16 mouse cellular contexts compared by ENCODE assay signal in genomic region chr3:107841370-107841769, GRCm38 (mm10). TPM values are rescaled to one million over a fixed set of nuclear protein-coding genes. Genes with fewer than 3 reads are reported as not detected.
A peak's percentile ranks its signal among the peaks of the same experiment; 100 is the strongest.
DNase-seq lines count a peak whose midpoint lies in the region; ATAC-seq and TF ChIP-seq lines count a peak whose summit lies in the region.
"Had no signal": no experiment of that assay in that cellular context is flagged by ENCODE, and none has a peak within 500 bp of the region (broad histone marks: within the 10 kb centered on the region; RNA-seq: fewer than 3 reads in every experiment).

No protein-coding gene starts in this region.

- no peak for TF ChIP-seq CTCF in intestine, postnatal 0 days (IDR thresholded peaks at IDR 0.05; ENCODE audit: low read depth)

- peak; percentile 17 for DNase-seq in cerebellum, adult 9-10 months
- DNase-seq in cerebellum, adult 11 months = no peak
- peak; percentile 70 for DNase-seq in layer of hippocampus, adult 9-11 months
- DNase-seq in layer of hippocampus, adult 9-10 months (ENCODE audit: low spot score) = no peak
- peak; percentile 76 for DNase-seq in gastrocnemius, postnatal 10 days
- no peak for DNase-seq in limb, embryonic 10.5 days (ENCODE audit: low spot score)
- no peak for DNase-seq in midbrain, embryonic 11.5 days (ENCODE audit: low spot score, missing footprints)
- DNase-seq: forebrain, postnatal 0 days; liver, embryonic 13.5 days; right cerebral cortex, postnatal 14 days had no signal

- no peak overlapping the region for H3K4me3 ChIP-seq in limb, embryonic 10.5 days
- H3K4me3 ChIP-seq in midbrain, embryonic 11.5 days (ENCODE audit: low read depth, low read length) = no peak overlapping the region
- no peak overlapping the region for H3K4me3 ChIP-seq in intestine, postnatal 0 days (ENCODE audit: low read depth, low read length)
- H3K4me3 ChIP-seq: liver, embryonic 13.5 days had no signal

- no peak for ATAC-seq in midbrain, embryonic 11.5 days (ENCODE audit: low FRiP score)
- no peak for ATAC-seq in intestine, postnatal 0 days

- H3K27me3 ChIP-seq in limb, embryonic 10.5 days (ENCODE audit: low read depth, poor library complexity, severe bottlenecking) = no peaks in the 10 kb centered on the region
- H3K27me3 ChIP-seq in midbrain, embryonic 11.5 days (ENCODE audit: control insufficient read depth, insufficient read depth, low read length) = no peaks in the 10 kb centered on the region
- no peaks in the 10 kb centered on the region for H3K27me3 ChIP-seq in intestine, postnatal 0 days (replicated peaks; ENCODE audit: control insufficient read depth, insufficient read depth, low read length)

- H3K4me2 ChIP-seq in midbrain, embryonic 11.5 days = no peak overlapping the region
- H3K4me2 ChIP-seq in intestine, postnatal 0 days (replicated peaks; ENCODE audit: low read depth) = no peak overlapping the region
- H3K4me2 ChIP-seq: liver, embryonic 13.5 days had no signal

- H3K9me3 ChIP-seq in limb, embryonic 10.5 days (replicated peaks) = no peaks in the 10 kb centered on the region
- no peaks in the 10 kb centered on the region for H3K9me3 ChIP-seq in midbrain, embryonic 11.5 days (ENCODE audit: control insufficient read depth, low read length)
- H3K9me3 ChIP-seq in intestine, postnatal 0 days (ENCODE audit: control insufficient read depth) = no peaks in the 10 kb centered on the region
- H3K9me3 ChIP-seq: liver, embryonic 13.5 days; megakaryocyte, embryonic 14.5 days had no signal

- WGBS in limb, embryonic 10.5 days = 85% methylated on average over 7 of the region's 7 CpGs
- WGBS in midbrain, embryonic 11.5 days = 84% methylated on average over 7 of the region's 7 CpGs
- 70% methylated on average over 7 of the region's 7 CpGs for WGBS in intestine, postnatal 0 days

- peaks cover 17% of the 10 kb centered on the region for H3K4me1 ChIP-seq in limb, embryonic 10.5 days
- no peaks in the 10 kb centered on the region for H3K4me1 ChIP-seq in midbrain, embryonic 11.5 days (ENCODE audit: control insufficient read depth, insufficient read depth, low read length)
- H3K4me1 ChIP-seq in intestine, postnatal 0 days (replicated peaks; ENCODE audit: control insufficient read depth, insufficient read depth, low read length) = no peaks in the 10 kb centered on the region
- H3K4me1 ChIP-seq: liver, embryonic 13.5 days had no signal

- H3K36me3 ChIP-seq in limb, embryonic 10.5 days = no peaks in the 10 kb centered on the region
- no peaks in the 10 kb centered on the region for H3K36me3 ChIP-seq in midbrain, embryonic 11.5 days (ENCODE audit: control insufficient read depth, insufficient read depth, low read length)
- no peaks in the 10 kb centered on the region for H3K36me3 ChIP-seq in intestine, postnatal 0 days (ENCODE audit: control insufficient read depth, insufficient read depth)
- H3K36me3 ChIP-seq: liver, embryonic 13.5 days had no signal

- peak overlapping the region; percentile 51 for H3K27ac ChIP-seq in limb, embryonic 10.5 days
- no peak overlapping the region for H3K27ac ChIP-seq in midbrain, embryonic 11.5 days (ENCODE audit: low read depth, low read length)
- H3K27ac ChIP-seq in intestine, postnatal 0 days (ENCODE audit: low read depth, low read length) = no peak overlapping the region
- H3K27ac ChIP-seq: kidney, postnatal 0 days; liver, embryonic 13.5 days had no signal

- no peak overlapping the region for H3K9ac ChIP-seq in midbrain, embryonic 11.5 days (ENCODE audit: low read length)
- no peak overlapping the region for H3K9ac ChIP-seq in intestine, postnatal 0 days (ENCODE audit: low read depth, low read length)
- H3K9ac ChIP-seq: forebrain, postnatal 0 days; liver, embryonic 13.5 days had no signal

RNA-seq across cellular contexts. Expression of gene Eps8l3, which starts 35.7 kb away (rescaled TPM):
- total RNA-seq in gastrocnemius, postnatal 10 days (2021) = not detected
- polyA plus RNA-seq in limb, embryonic 10.5 days (2016; fragmentation: Nextera tagmentation; extraction: Ambion mirVana) = not detected in 2 replicates
- polyA plus RNA-seq in midbrain, embryonic 11.5 days (2014; fragmentation: Nextera tagmentation; extraction: Ambion mirVana) = not detected in 2 replicates
- polyA plus RNA-seq in intestine, postnatal 0 days (2015; fragmentation: Nextera tagmentation; extraction: Ambion mirVana) = 475 and 488 TPM in 2 replicates
- total RNA-seq: forebrain, postnatal 0 days; hematopoietic stem cell, adult 5-6 weeks; left cerebral cortex, adult 8-10 months had no signal
- polyA plus RNA-seq: embryonic facial prominence, embryonic 11.5 days; forebrain, postnatal 0 days; liver, embryonic 13.5 days had no signal

RNA-seq across cellular contexts. Expression of gene Gstm5, which starts 54.3 kb away (rescaled TPM):
- 10 to 100 TPM; 51.5 to 56.1 TPM for total RNA-seq in gastrocnemius, postnatal 10 days (2021)
- polyA plus RNA-seq in limb, embryonic 10.5 days (2016; fragmentation: Nextera tagmentation; extraction: Ambion mirVana) = 198 and 203 TPM in 2 replicates
- 270 and 277 TPM in 2 replicates for polyA plus RNA-seq in midbrain, embryonic 11.5 days (2014; fragmentation: Nextera tagmentation; extraction: Ambion mirVana)
- 157 and 172 TPM in 2 replicates for polyA plus RNA-seq in intestine, postnatal 0 days (2015; fragmentation: Nextera tagmentation; extraction: Ambion mirVana)

Comparison
In these comparisons a context has a peak if more than half of its experiments do, and no peak if none do; other contexts are left out.
1. DNase-seq: peak in cerebellum, adult 9-10 months (single experiment), layer of hippocampus, adult 9-11 months (single experiment) and gastrocnemius, postnatal 10 days (single experiment); none in cerebellum, adult 11 months (single experiment), layer of hippocampus, adult 9-10 months (single experiment), limb, embryonic 10.5 days (single experiment) and midbrain, embryonic 11.5 days (single experiment).
2. RNA of gene Eps8l3, which starts 35.7 kb away (polyA plus RNA-seq): 475 to 488 TPM in intestine, postnatal 0 days; not detected in limb, embryonic 10.5 days and not detected in midbrain, embryonic 11.5 days; every median in the first group is over 100 times any median in the second.